Mouse (Mus musculus) brown adipose tissue, adult 24 weeks (tissue): ENCODE results near the gene Epb41l1. TPM values are rescaled to one million over a fixed set of nuclear protein-coding genes. Genes with fewer than 3 reads are reported as not detected.

Experiments used
- H3K27ac ChIP-seq: fragments of 200-500 bp; replicated peaks from 2 replicates; pipeline ENCODE4 v1.5.1; 2012; ENCODE audit warnings: low read depth, mild to moderate bottlenecking, low read length
- H3K4me1 ChIP-seq: fragments of 200-500 bp; 2 replicates; pipeline ENCODE4 v1.6.1; 2012; ENCODE audit warnings: low read length, mixed read lengths; ENCODE audit not compliant: control insufficient read depth, insufficient read depth, insufficient read length
- H3K4me3 ChIP-seq: fragments of 200-500 bp; 2 replicates; pipeline ENCODE4 v1.5.1; 2012; ENCODE audit warnings: low read depth, mild to moderate bottlenecking, low read length, moderate library complexity; ENCODE audit not compliant: insufficient read depth
- polyA plus RNA-seq: library from polyadenylated mRNA; stranded (reverse); fragments of >200 nt; gene quantifications from 2 replicates; pipeline ENCODE4 v1.2.4, GENCODE M21; 2012; ENCODE audit not compliant: missing spikeins, insufficient read depth, insufficient read length

Epb41l1 gene
- polyA plus RNA-seq, 1 experiment: 29.1 TPM

- H3K4me3 ChIP-seq: no peak overlapping the region
- peaks cover 22% of the 10 kb centered on the region for H3K4me1 ChIP-seq
- H3K27ac ChIP-seq: peak overlapping the region; percentile 61
Observed at GRCm38 (mm10) chr2:156479833-156480232, 59.1 kb downstream of the Epb41l1 start.

GRCm38 (mm10) chr2:156480267-156480666 lies 59.6 kb downstream of the Epb41l1 start:
- Histone ChIP-seq H3K4me3 (no peak overlapping the region), H3K27ac (0 out of 2 replicates have a peak overlapping the region, but pooled peaks have one; percentile 14), H3K4me1 (peaks cover 19% of the 10 kb centered on the region)

- no peak overlapping the region for H3K4me3 ChIP-seq
- no peak overlapping the region for H3K27ac ChIP-seq
- peaks cover 18% of the 10 kb centered on the region for H3K4me1 ChIP-seq
Observed at GRCm38 (mm10) chr2:156482299-156482698, 61.6 kb downstream of the Epb41l1 start.

- H3K4me1 ChIP-seq: peaks cover 18% of the 10 kb centered on the region
- no peak overlapping the region for H3K4me3 ChIP-seq
- no peak overlapping the region for H3K27ac ChIP-seq
Observed at GRCm38 (mm10) chr2:156482764-156483163, 62.1 kb downstream of the Epb41l1 start.

GRCm38 (mm10) chr2:156483204-156483603 lies 62.5 kb downstream of the Epb41l1 start:
- Histone ChIP-seq H3K4me1 (peaks cover 22% of the 10 kb centered on the region), H3K4me3 (no peak overlapping the region), H3K27ac (no peak overlapping the region)

- Histone ChIP-seq H3K27ac (peak overlapping the region; percentile 30), H3K4me1 (peaks cover 23% of the 10 kb centered on the region), H3K4me3 (no peak overlapping the region)
Observed at GRCm38 (mm10) chr2:156486086-156486751, 65.5 kb downstream of the Epb41l1 start.

- peak overlapping the region; percentile 90 for H3K27ac ChIP-seq
- peaks cover 19% of the 10 kb centered on the region for H3K4me1 ChIP-seq
- H3K4me3 ChIP-seq: no peak overlapping the region
Observed at GRCm38 (mm10) chr2:156487589-156488160, 67.0 kb downstream of the Epb41l1 start.

- Histone ChIP-seq H3K27ac (peak overlapping the region; percentile 90), H3K4me1 (peaks cover 15% of the 10 kb centered on the region), H3K4me3 (no peak overlapping the region)
Observed at GRCm38 (mm10) chr2:156488166-156488814, 67.6 kb downstream of the Epb41l1 start.

GRCm38 (mm10) chr2:156490176-156490575 lies 69.5 kb downstream of the Epb41l1 start:
- peak overlapping the region; percentile 79 for H3K27ac ChIP-seq
- H3K4me1 ChIP-seq: peaks cover 20% of the 10 kb centered on the region
- H3K4me3 ChIP-seq: no peak overlapping the region

- Histone ChIP-seq H3K4me1 (peaks cover 20% of the 10 kb centered on the region), H3K4me3 (no peak overlapping the region), H3K27ac (no peak overlapping the region)
Observed at GRCm38 (mm10) chr2:156491796-156492195, 71.1 kb downstream of the Epb41l1 start.

- Histone ChIP-seq H3K4me1 (peaks cover 12% of the 10 kb centered on the region), H3K4me3 (no peak overlapping the region), H3K27ac (no peak overlapping the region)
Observed at GRCm38 (mm10) chr2:156493766-156494165, 73.1 kb downstream of the Epb41l1 start.

- H3K4me1 ChIP-seq: peaks cover 7% of the 10 kb centered on the region; the same call in 1 of the 2 replicates
- no peak overlapping the region for H3K4me3 ChIP-seq
- H3K27ac ChIP-seq: no peak overlapping the region
Observed at GRCm38 (mm10) chr2:156494465-156494864, 73.8 kb downstream of the Epb41l1 start.

- H3K4me1 ChIP-seq: peaks cover 5% of the 10 kb centered on the region; the same call in 1 of the 2 replicates
- H3K4me3 ChIP-seq: no peak overlapping the region
- no peak overlapping the region for H3K27ac ChIP-seq
Observed at GRCm38 (mm10) chr2:156494875-156495274, 74.2 kb downstream of the Epb41l1 start.

GRCm38 (mm10) chr2:156496816-156497566 lies 76.3 kb downstream of the Epb41l1 start:
- Histone ChIP-seq H3K4me3 (no peak overlapping the region), H3K4me1 (peaks cover 5% of the 10 kb centered on the region; the same call in 1 of the 2 replicates), H3K27ac (no peak overlapping the region)

GRCm38 (mm10) chr2:156497915-156498314 lies 77.2 kb downstream of the Epb41l1 start:
- Histone ChIP-seq H3K4me3 (no peak overlapping the region), H3K27ac (no peak overlapping the region), H3K4me1 (peaks cover 5% of the 10 kb centered on the region; the same call in 1 of the 2 replicates)
